Mouse (Mus musculus): ENCODE data around the gene Golt1a. TPM values are rescaled to one million over a fixed set of nuclear protein-coding genes. Genes with fewer than 3 reads are reported as not detected.

Golt1a gene
- polyA plus RNA-seq, 2 experiments: 2.8 to 8.0 TPM

GRCm38 (mm10) chr1:133364022-133364630 is 54.5 kb downstream of the Golt1a start:
- ATAC-seq (ENCODE audit: insufficient read depth) (no peak), DNase-seq (ENCODE audit: low read depth in 3 of 3, low spot score in 3 of 3) (no peak)
- H3K4me3 ChIP-seq (ENCODE audit: insufficient read depth in 1 of 2, low read depth in 2 of 2, low read length in 2 of 2): peak overlapping the region; percentile 41 to 43
- H3K36me3 ChIP-seq (replicated peaks; ENCODE audit: control insufficient read depth, insufficient read depth, low read depth): no peaks in the 10 kb centered on the region
- WGBS (ENCODE audit: insufficient replicate concordance): 5% methylated on average over 27 of the region's 27 CpGs
- H3K9me3 ChIP-seq (ENCODE audit: control insufficient read depth, low read length): no peaks in the 10 kb centered on the region
- no peak for TF ChIP-seq EP300 (IDR thresholded peaks at IDR 0.05; ENCODE audit: low read depth)
- TF ChIP-seq CTCF (IDR thresholded peaks at IDR 0.05; ENCODE audit: low read depth): no peak
- H3K27ac ChIP-seq: no peak overlapping the region
- H3K4me1 ChIP-seq (replicated peaks; ENCODE audit: control insufficient read depth in 2 of 2, insufficient read depth in 2 of 2, low read length in 1 of 2): peaks cover 0 to 7% of the 10 kb centered on the region in 2 experiments; a peak in 3 of 4 replicates
- peak overlapping the region; percentile 27; the same call in 1 of the 2 replicates for H3K9ac ChIP-seq (replicated peaks)
- peak overlapping the region; percentile 49 for H3K4me2 ChIP-seq (ENCODE audit: low read depth)
- H3K27me3 ChIP-seq (ENCODE audit: control insufficient read depth, insufficient read depth, low read length): peaks cover 19% of the 10 kb centered on the region

- no peaks in the 10 kb centered on the region for H3K36me3 ChIP-seq (replicated peaks; ENCODE audit: control insufficient read depth, insufficient read depth, low read depth)
- DNase-seq (ENCODE audit: low read depth in 3 of 3, low spot score in 3 of 3): no peak
- no peak for ATAC-seq (ENCODE audit: insufficient read depth)
- H3K9ac ChIP-seq (replicated peaks): no peak overlapping the region
- 13% methylated on average over 2 of the region's 2 CpGs for WGBS (ENCODE audit: insufficient replicate concordance)
- H3K4me2 ChIP-seq (ENCODE audit: low read depth): no peak overlapping the region
- H3K9me3 ChIP-seq (ENCODE audit: control insufficient read depth, low read length): no peaks in the 10 kb centered on the region
- H3K4me3 ChIP-seq (ENCODE audit: insufficient read depth in 1 of 2, low read depth in 2 of 2, low read length in 2 of 2): no peak overlapping the region
- H3K4me1 ChIP-seq (replicated peaks; ENCODE audit: control insufficient read depth in 2 of 2, insufficient read depth in 2 of 2, low read length in 1 of 2): peaks cover 0 to 7% of the 10 kb centered on the region in 2 experiments; a peak in 3 of 4 replicates
- H3K27me3 ChIP-seq (ENCODE audit: control insufficient read depth, insufficient read depth, low read length): peaks cover 19% of the 10 kb centered on the region
- no peak overlapping the region for H3K27ac ChIP-seq
- TF ChIP-seq CTCF (IDR thresholded peaks at IDR 0.05; ENCODE audit: low read depth) (no peak), EP300 (IDR thresholded peaks at IDR 0.05; ENCODE audit: low read depth) (no peak)
These were observed 55.3 kb downstream of the Golt1a start for GRCm38 (mm10) chr1:133364890-133365289.

GRCm38 (mm10) chr1:133366951-133367605 is 57.5 kb downstream of the Golt1a start:
- ATAC-seq (ENCODE audit: insufficient read depth) (no peak), DNase-seq (ENCODE audit: low read depth in 3 of 3, low spot score in 3 of 3) (no peak)
- H3K27me3 ChIP-seq (ENCODE audit: control insufficient read depth, insufficient read depth, low read length): peaks cover 19% of the 10 kb centered on the region
- no peak overlapping the region for H3K9ac ChIP-seq (replicated peaks)
- no peaks in the 10 kb centered on the region for H3K9me3 ChIP-seq (ENCODE audit: control insufficient read depth, low read length)
- H3K36me3 ChIP-seq (replicated peaks; ENCODE audit: control insufficient read depth, insufficient read depth, low read depth): no peaks in the 10 kb centered on the region
- H3K27ac ChIP-seq: no peak overlapping the region
- 0 out of 2 replicates have a peak, but pooled peaks have one; percentile 4 for TF ChIP-seq CTCF (IDR thresholded peaks at IDR 0.05; ENCODE audit: low read depth)
- no peak for TF ChIP-seq EP300 (IDR thresholded peaks at IDR 0.05; ENCODE audit: low read depth)
- H3K4me2 ChIP-seq (ENCODE audit: low read depth): no peak overlapping the region
- peaks cover 0 to 10% of the 10 kb centered on the region in 2 experiments; a peak in 3 of 4 replicates for H3K4me1 ChIP-seq (replicated peaks; ENCODE audit: control insufficient read depth in 2 of 2, insufficient read depth in 2 of 2, low read length in 1 of 2)
- 44% methylated on average over 10 of the region's 10 CpGs for WGBS (ENCODE audit: insufficient replicate concordance)
- no peak overlapping the region for H3K4me3 ChIP-seq (ENCODE audit: insufficient read depth in 1 of 2, low read depth in 2 of 2, low read length in 2 of 2)

DNA sequence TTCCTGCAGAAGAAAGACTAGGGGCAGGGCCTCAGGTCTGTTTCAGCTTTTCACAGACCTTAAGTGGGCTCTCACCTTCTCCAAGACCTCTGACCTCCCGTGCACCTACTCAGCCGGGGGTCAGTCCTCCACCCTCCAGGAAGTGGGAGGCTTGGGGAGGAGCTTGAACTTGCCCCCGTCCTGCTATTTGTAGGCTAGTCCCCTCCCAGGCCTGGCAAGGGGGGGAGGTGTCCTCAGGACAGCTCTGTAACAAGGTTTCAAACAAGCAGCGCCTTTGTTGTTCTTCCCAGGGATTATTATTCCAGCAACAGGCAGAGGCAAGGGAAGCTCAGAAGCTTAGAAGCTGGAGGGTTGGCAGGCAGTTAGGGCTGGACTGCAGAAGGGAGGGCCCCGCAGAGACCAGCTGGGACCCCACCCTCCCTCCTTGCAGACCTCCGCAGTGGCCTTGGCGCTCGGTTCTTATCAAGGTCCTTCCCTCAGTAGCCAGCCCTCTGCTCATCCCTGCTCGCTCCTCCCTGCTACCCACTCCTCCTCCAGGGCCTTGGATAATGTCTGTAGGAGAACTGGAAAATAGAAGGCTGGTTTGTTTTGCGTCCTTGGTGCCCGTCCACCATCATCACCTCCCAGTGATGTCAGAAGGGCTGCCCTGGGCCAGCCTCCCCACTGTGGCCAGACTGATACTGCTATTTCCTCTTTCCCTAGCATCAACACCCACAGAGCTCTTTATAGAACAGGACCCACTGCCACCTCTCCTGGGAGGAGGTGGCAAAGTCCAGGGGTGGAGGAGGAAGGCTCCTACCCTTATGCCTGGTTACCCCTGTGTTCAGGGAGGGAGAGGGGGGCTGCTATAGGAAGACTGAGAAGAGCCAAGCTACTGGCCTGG is 58.2 kb downstream of the Golt1a start:
- TF ChIP-seq CTCF (IDR thresholded peaks at IDR 0.05; ENCODE audit: low read depth): no peak
- no peak for TF ChIP-seq EP300 (IDR thresholded peaks at IDR 0.05; ENCODE audit: low read depth)
- Histone ChIP-seq H3K4me2 (ENCODE audit: low read depth) (no peak overlapping the region), H3K4me1 (replicated peaks; ENCODE audit: control insufficient read depth in 2 of 2, insufficient read depth in 2 of 2, low read length in 1 of 2) (peaks cover 0 to 10% of the 10 kb centered on the region in 2 experiments; a peak in 3 of 4 replicates), H3K9me3 (ENCODE audit: control insufficient read depth, low read length) (no peaks in the 10 kb centered on the region), H3K27ac (no peak overlapping the region), H3K4me3 (ENCODE audit: insufficient read depth in 1 of 2, low read depth in 2 of 2, low read length in 2 of 2) (no peak overlapping the region), H3K9ac (replicated peaks) (no peak overlapping the region), H3K36me3 (replicated peaks; ENCODE audit: control insufficient read depth, insufficient read depth, low read depth) (no peaks in the 10 kb centered on the region), H3K27me3 (ENCODE audit: control insufficient read depth, insufficient read depth, low read length) (peaks cover 19% of the 10 kb centered on the region)
- WGBS (ENCODE audit: insufficient replicate concordance): 6% methylated on average over 11 of the region's 11 CpGs
- no peak for ATAC-seq (ENCODE audit: insufficient read depth)
- no peak for DNase-seq (ENCODE audit: low read depth in 3 of 3, low spot score in 3 of 3)

Measured in liver, embryonic 14.5 days (tissue).